Mouse (Mus musculus): ENCODE measurements around the gene Rtl8c.
A peak's percentile ranks its signal among the peaks of the same experiment; 100 is the strongest.
"Not testable (repeated sequence)": the region's sequence is repeated elsewhere in the genome, so short reads cannot be mapped to it uniquely, and the experiment has no call there.

The Rtl8c gene

GRCm38 (mm10) chrX:53607242-53608121, at the start of gene Rtl8c:
Rtl8c (plus strand) TSS chrX:53608032.
- no peak for DNase-seq (ENCODE audit: extremely low read depth, low read depth)

- no peak for DNase-seq (ENCODE audit: extremely low read depth, low read depth)
Observed at GRCm38 (mm10) chrX:53579311-53579710, 28.5 kb upstream of the Rtl8c start.

- DNase-seq (ENCODE audit: extremely low read depth, low read depth), result not testable (repeated sequence)
Observed at GRCm38 (mm10) chrX:53581407-53581806, 26.4 kb upstream of the Rtl8c start.

- DNase-seq (ENCODE audit: extremely low read depth, low read depth), result not testable (repeated sequence)
Observed at GRCm38 (mm10) chrX:53583404-53583803, 24.4 kb upstream of the Rtl8c start.

GRCm38 (mm10) chrX:53599993-53600392, 7.8 kb upstream of the Rtl8c start:
- not testable (repeated sequence) for DNase-seq (ENCODE audit: extremely low read depth, low read depth)

- DNase-seq (ENCODE audit: extremely low read depth, low read depth), result not testable (repeated sequence)
Observed at GRCm38 (mm10) chrX:53606176-53606575, 1.7 kb upstream of the Rtl8c start.

- DNase-seq (ENCODE audit: extremely low read depth, low read depth), result no peak
Observed at GRCm38 (mm10) chrX:53608122-53608813, 436 bp downstream of the Rtl8c start.

GRCm38 (mm10) chrX:53608879-53609278, 1.0 kb downstream of the Rtl8c start, which contains the start of gene Gm14597:
Gm14597 (minus strand) TSS chrX:53608979.
- not testable (repeated sequence) for DNase-seq (ENCODE audit: extremely low read depth, low read depth)

GRCm38 (mm10) chrX:53610571-53610970, 2.7 kb downstream of the Rtl8c start:
- peak; percentile 4 for DNase-seq (ENCODE audit: extremely low read depth, low read depth)

- not testable (repeated sequence) for DNase-seq (ENCODE audit: extremely low read depth, low read depth)
Observed at GRCm38 (mm10) chrX:53611395-53611794, 3.6 kb downstream of the Rtl8c start.

GRCm38 (mm10) chrX:53638107-53638506, 30.3 kb downstream of the Rtl8c start:
- DNase-seq (ENCODE audit: extremely low read depth, low read depth), result not testable (repeated sequence)

GRCm38 (mm10) chrX:53642604-53642979, 34.8 kb downstream of the Rtl8c start:
- not testable (repeated sequence) for DNase-seq (ENCODE audit: extremely low read depth, low read depth)

- not testable (repeated sequence) for DNase-seq (ENCODE audit: extremely low read depth, low read depth)
Observed at GRCm38 (mm10) chrX:53642980-53643961, 35.4 kb downstream of the Rtl8c start, which contains the start of gene Rtl8a. Rtl8a (minus strand) TSS chrX:53643682.

- DNase-seq (ENCODE audit: extremely low read depth, low read depth), result no peak
Observed at GRCm38 (mm10) chrX:53645885-53646284, 38.1 kb downstream of the Rtl8c start.

GRCm38 (mm10) chrX:53652917-53653316, 45.1 kb downstream of the Rtl8c start:
- DNase-seq (ENCODE audit: extremely low read depth, low read depth), result peak; percentile 8
